Mouse (Mus musculus) hindbrain, embryonic 14.5 days (tissue): ENCODE data around the gene Coil. TPM values are rescaled to one million over a fixed set of nuclear protein-coding genes. Genes with fewer than 3 reads are reported as not detected.

ENCODE experiments used
- ATAC-seq: fragments of 200-750 bp; cut with Nextera tagmentation; 2 replicates; pipeline ENCODE4 v1.8.0; 2017; ENCODE audit warnings: moderate number of reproducible peaks, mild to moderate bottlenecking, moderate TSS enrichment, moderate library complexity; ENCODE audit not compliant: low FRiP score
- DNase-seq: peaks from one replicate; pipeline ENCODE4 v3.0.0-alpha.2; 2015; ENCODE audit warnings: low spot score
- H3K27ac ChIP-seq: fragments of 300-500 bp; sonication (generic); 2 replicates; pipeline ENCODE4 v1.5.1; 2014; ENCODE audit warnings: mild to moderate bottlenecking, moderate library complexity
- H3K27me3 ChIP-seq: fragments of 300-500 bp; sonication (generic); 2 replicates; pipeline ENCODE4 v1.6.1; 2014; ENCODE audit warnings: mild to moderate bottlenecking, low read length, mixed read lengths; ENCODE audit not compliant: control insufficient read depth, insufficient read depth
- H3K36me3 ChIP-seq: fragments of 300-500 bp; sonication (generic); replicated peaks from 2 replicates; pipeline ENCODE4 v1.6.1; 2014; ENCODE audit not compliant: control insufficient read depth, insufficient read depth
- H3K4me1 ChIP-seq: fragments of 300-500 bp; sonication (generic); replicated peaks from 2 replicates; pipeline ENCODE4 v1.6.1; 2014; ENCODE audit warnings: antibody characterized with exemption, low read length, mixed read lengths; ENCODE audit not compliant: control insufficient read depth, insufficient read depth
- H3K4me2 ChIP-seq: fragments of 300-500 bp; sonication (generic); replicated peaks from 2 replicates; pipeline ENCODE4 v1.6.1; 2014; ENCODE audit warnings: mild to moderate bottlenecking, moderate library complexity
- H3K4me3 ChIP-seq: fragments of 300-500 bp; sonication (generic); replicated peaks from 2 replicates; pipeline ENCODE4 v1.5.1; 2014; ENCODE audit warnings: mild to moderate bottlenecking, low read length
- H3K9ac ChIP-seq: fragments of 300-500 bp; sonication (generic); 2 replicates; pipeline ENCODE4 v1.6.1; 2014
- H3K9me3 ChIP-seq: fragments of 300-500 bp; sonication (generic); 2 replicates; pipeline ENCODE4 v1.6.1; 2016; ENCODE audit warnings: low read length; ENCODE audit not compliant: control insufficient read depth
- WGBS: fragments of 180-500 bp; shearing (Covaris S2); extraction: QIAGEN DNeasy Blood & Tissue Kit; methylation state at CpG from one replicate; pipeline ENCODE4 v1.1.7; 2014; 5-methylcytosine and 5-hydroxymethylcytosine counted together
- polyA plus RNA-seq: library from polyadenylated mRNA; unstranded; fragments of >200 nt; fragmentation: Nextera tagmentation; extraction: Ambion mirVana; gene quantifications from 2 replicates; pipeline ENCODE4 v1.2.1, GENCODE M21; 2014

The Coil gene
- polyA plus RNA-seq, 1 experiment from 2014 or later = 16.9 TPM

- DNase-seq (no peak), ATAC-seq (no peak)
- Histone ChIP-seq H3K27me3 (no peaks in the 10 kb centered on the region), H3K36me3 (peaks cover 30% of the 10 kb centered on the region), H3K4me2 (no peak overlapping the region), H3K9ac (no peak overlapping the region), H3K9me3 (no peaks in the 10 kb centered on the region), H3K4me1 (no peaks in the 10 kb centered on the region), H3K27ac (no peak overlapping the region), H3K4me3 (no peak overlapping the region)
- WGBS = 69% methylated on average over 7 of the region's 8 CpGs
These were observed 24.0 kb upstream of the Coil start for GRCm38 (mm10) chr11:88945971-88946585.

DNA sequence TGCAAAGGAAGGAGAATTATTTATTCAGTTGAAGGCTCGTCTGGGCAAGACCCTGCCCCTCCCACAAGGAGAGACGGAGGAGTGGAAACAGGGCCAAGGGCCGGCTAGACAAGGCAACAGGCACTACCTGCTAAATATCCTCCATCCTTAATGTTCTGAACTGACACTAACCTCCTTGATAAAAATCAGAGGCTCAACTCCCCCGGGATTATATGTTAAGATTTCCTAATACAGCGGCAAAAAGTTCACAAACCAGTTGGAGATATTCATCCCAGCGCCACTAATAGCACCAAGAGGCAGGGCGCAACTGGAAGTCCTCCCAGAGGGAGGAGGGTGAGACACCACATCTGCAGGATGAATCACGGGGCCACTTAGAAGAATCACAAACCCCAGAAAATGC, 21.2 kb upstream of the Coil start:
- Histone ChIP-seq H3K9ac (no peak overlapping the region), H3K4me3 (no peak overlapping the region), H3K27me3 (no peaks in the 10 kb centered on the region), H3K27ac (no peak overlapping the region), H3K4me2 (no peak overlapping the region), H3K4me1 (no peaks in the 10 kb centered on the region), H3K36me3 (peaks cover 27% of the 10 kb centered on the region; the same call in 1 of the 2 replicates), H3K9me3 (no peaks in the 10 kb centered on the region)
- 80% methylated on average over 8 of the region's 8 CpGs for WGBS
- ATAC-seq = no peak
- no peak for DNase-seq

DNA sequence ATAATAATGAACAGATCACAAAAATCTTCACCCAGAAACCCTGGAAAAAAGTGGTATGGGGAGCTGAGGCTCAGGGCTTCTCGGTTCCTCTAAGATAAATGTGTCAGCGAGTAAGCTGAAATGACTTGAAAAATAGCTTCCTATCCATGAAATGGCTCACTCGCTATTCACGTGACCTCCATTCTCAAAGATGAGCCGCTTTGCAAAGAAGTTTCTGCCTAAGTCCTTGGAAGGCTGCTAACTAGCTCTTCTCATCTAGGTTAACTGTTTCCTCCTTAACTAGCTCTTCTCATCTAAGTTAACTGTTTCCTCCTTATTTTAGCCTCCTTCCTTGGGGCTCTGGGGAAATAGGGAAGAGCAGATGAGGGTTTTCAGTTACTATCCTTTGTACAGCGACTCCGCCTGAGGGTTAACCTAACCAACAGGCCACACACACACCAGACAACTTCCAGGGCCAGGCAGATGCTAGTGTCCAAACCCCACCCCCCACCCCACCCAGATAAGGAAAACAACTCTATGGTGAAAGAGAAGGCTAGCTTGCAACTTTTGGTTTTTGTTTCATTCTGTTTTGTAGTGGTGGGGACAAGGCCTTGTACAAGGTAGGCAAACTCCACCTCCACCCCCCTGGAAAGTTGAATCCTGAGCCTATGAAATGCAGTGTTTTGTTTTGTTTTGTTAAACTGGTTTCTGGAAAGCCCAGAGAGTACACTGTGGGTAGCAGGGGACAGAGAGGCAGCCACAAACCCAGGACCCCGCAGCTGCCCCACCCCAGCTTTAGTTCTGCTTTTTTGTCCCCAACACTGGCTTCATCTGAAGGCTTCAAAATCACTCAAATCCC, 20.0 kb upstream of the Coil start:
- H3K27ac ChIP-seq = no peak overlapping the region
- H3K9me3 ChIP-seq = no peaks in the 10 kb centered on the region
- peaks cover 17% of the 10 kb centered on the region; the same call in 1 of the 2 replicates for H3K36me3 ChIP-seq
- H3K4me2 ChIP-seq = no peak overlapping the region
- no peaks in the 10 kb centered on the region; the same call in 1 of the 2 replicates for H3K4me1 ChIP-seq
- H3K9ac ChIP-seq = no peak overlapping the region
- no peaks in the 10 kb centered on the region for H3K27me3 ChIP-seq
- ATAC-seq (no peak), DNase-seq (no peak)
- 91% methylated on average over 8 of the region's 8 CpGs for WGBS
- H3K4me3 ChIP-seq = no peak overlapping the region

GRCm38 (mm10) chr11:88950640-88951250, 19.3 kb upstream of the Coil start:
- H3K4me1 ChIP-seq = no peaks in the 10 kb centered on the region; the same call in 1 of the 2 replicates
- H3K9me3 ChIP-seq = no peaks in the 10 kb centered on the region
- DNase-seq (no peak), ATAC-seq (no peak)
- H3K36me3 ChIP-seq = peaks cover 10% of the 10 kb centered on the region; the same call in 1 of the 2 replicates
- no peak overlapping the region for H3K9ac ChIP-seq
- H3K27ac ChIP-seq = no peak overlapping the region
- H3K27me3 ChIP-seq = no peaks in the 10 kb centered on the region
- H3K4me3 ChIP-seq = no peak overlapping the region
- no peak overlapping the region for H3K4me2 ChIP-seq
- WGBS = 92% methylated on average over 13 of the region's 13 CpGs

GRCm38 (mm10) chr11:88951576-88951975, 18.5 kb upstream of the Coil start:
- ATAC-seq = no peak
- 98% methylated on average over 2 of the region's 2 CpGs for WGBS
- no peak overlapping the region for H3K9ac ChIP-seq
- no peak overlapping the region for H3K4me2 ChIP-seq
- no peaks in the 10 kb centered on the region for H3K9me3 ChIP-seq
- no peak overlapping the region for H3K27ac ChIP-seq
- no peaks in the 10 kb centered on the region for H3K27me3 ChIP-seq
- H3K4me1 ChIP-seq = no peaks in the 10 kb centered on the region; the same call in 1 of the 2 replicates
- no peak for DNase-seq
- peaks cover 7% of the 10 kb centered on the region; the same call in 1 of the 2 replicates for H3K36me3 ChIP-seq
- no peak overlapping the region for H3K4me3 ChIP-seq

DNA sequence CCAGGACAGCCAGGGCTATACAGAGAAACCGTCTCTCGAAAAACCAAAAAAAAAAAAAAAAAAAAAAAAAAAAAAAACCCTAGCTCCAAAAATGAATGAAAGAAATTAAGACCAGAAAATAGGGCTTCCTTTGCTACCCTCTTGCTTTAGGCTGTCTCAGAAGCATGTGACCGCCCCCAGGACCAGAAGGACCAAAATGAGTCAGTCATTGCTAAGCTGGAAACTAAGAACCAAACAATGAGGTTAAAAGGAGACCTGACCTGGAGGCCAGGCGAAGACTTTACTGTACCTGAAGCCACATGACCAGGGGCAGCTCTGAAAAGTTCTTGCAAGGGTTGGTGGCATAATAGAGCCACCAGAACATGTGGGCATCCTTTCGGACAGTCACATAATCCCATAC, 17.9 kb upstream of the Coil start:
- H3K27me3 ChIP-seq = no peaks in the 10 kb centered on the region
- peaks cover 7% of the 10 kb centered on the region; the same call in 1 of the 2 replicates for H3K36me3 ChIP-seq
- no peak for ATAC-seq
- no peak overlapping the region for H3K27ac ChIP-seq
- no peak for DNase-seq
- WGBS = 97% methylated on average over 5 of the region's 5 CpGs
- H3K4me3 ChIP-seq = no peak overlapping the region
- H3K4me1 ChIP-seq = no peaks in the 10 kb centered on the region; the same call in 1 of the 2 replicates
- H3K4me2 ChIP-seq = no peak overlapping the region
- H3K9me3 ChIP-seq = no peaks in the 10 kb centered on the region
- no peak overlapping the region for H3K9ac ChIP-seq

DNA sequence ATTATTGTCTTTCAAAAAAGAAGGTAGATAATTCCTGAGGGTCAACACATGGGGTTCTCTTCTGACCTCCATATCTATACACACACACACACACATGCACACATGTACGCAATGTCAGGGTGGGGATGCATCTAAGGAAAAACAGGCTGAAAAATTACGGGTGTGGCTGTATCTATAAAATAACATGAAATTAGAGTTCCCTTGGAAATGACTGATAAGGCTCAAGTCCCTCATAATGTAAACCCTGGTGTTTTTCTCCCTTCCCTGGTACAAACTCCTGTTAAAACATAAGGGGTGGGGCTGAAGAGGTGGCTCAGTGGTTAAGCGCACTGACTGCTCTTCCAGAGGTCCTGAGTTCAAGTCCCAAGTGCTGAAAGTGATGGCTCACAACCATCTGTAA, 16.5 kb upstream of the Coil start:
- Histone ChIP-seq H3K4me3 (no peak overlapping the region), H3K27me3 (no peaks in the 10 kb centered on the region), H3K27ac (no peak overlapping the region), H3K36me3 (peaks cover 7% of the 10 kb centered on the region; the same call in 1 of the 2 replicates), H3K9me3 (no peaks in the 10 kb centered on the region), H3K4me2 (peak overlapping the region; percentile 63; the same call in 1 of the 2 replicates), H3K4me1 (no peaks in the 10 kb centered on the region; the same call in 1 of the 2 replicates), H3K9ac (no peak overlapping the region)
- ATAC-seq (no peak), DNase-seq (no peak)
- 92% methylated on average over 3 of the region's 3 CpGs for WGBS

DNA sequence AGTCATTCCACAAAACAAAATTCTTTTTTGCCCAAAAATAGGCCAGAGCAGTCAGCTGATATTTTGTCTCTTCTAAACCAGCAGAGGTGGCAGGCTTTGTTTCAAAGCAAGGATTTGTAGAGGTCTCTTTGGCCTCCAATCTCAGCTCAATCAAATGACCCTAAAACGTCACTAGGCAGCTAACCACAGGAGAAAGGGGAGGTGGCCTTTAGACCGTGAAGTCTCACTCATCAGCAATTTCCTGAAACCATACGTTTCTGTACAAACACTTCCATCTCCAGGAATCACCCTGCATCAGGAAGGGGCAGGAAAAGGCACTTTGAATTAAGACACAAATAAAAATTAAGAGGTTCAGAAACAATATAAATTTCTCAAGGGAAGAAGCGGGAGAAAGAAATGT, 15.2 kb upstream of the Coil start:
- Histone ChIP-seq H3K4me2 (peak overlapping the region; percentile 63), H3K27me3 (no peaks in the 10 kb centered on the region), H3K9ac (peak overlapping the region; percentile 56), H3K27ac (peak overlapping the region; percentile 60), H3K4me1 (no peaks in the 10 kb centered on the region; the same call in 1 of the 2 replicates), H3K9me3 (no peaks in the 10 kb centered on the region), H3K4me3 (peak overlapping the region; percentile 44), H3K36me3 (peaks cover 7% of the 10 kb centered on the region; the same call in 1 of the 2 replicates)
- under 1% methylated on average over 4 of the region's 4 CpGs for WGBS
- DNase-seq = peak; percentile 55
- ATAC-seq = no peak
